Comparison of ENCODE assay signal across 8 mouse cellular contexts in the genomic region with DNA sequence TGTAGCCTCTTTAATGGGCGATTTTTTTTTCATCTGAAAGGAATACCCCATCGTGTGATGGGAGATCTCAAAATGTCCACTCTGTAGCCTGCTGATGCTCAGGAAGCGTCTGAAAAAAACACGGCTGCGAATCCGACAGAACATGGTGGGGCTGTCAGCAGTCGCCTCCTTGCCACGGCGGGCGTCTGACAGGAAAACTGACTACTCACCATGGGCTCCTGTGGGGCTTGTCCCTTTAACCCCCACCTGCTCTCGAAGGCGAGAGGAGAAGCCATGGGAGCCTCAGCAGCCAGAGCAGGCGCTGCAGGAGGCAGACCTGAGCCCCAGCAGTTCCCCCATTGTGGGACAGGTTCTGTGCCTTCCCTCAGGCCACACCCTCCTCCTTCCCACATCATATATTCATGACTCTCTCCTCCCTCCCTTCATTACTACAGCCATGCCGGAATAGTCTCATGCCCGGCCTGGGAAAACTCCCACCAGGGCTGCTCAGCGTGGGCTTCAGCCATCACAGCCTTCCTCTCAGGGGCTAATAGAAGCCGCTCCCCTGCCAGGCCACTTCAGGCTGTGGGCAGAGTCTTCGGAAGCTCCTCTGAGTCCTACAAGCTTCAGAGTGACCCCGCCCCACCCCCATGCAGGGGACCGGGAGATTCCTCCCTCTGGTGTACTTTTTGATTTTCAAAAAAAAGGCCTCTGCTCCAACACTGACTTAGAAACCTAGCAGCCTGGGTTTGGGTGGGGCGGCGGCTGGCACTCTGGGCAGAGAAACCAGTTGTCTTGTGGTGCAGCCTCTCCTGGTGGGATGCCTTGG. TPM values are rescaled to one million over a fixed set of nuclear protein-coding genes. Genes with fewer than 3 reads are reported as not detected.
A peak's percentile ranks its signal among the peaks of the same experiment; 100 is the strongest.
DNase-seq lines count a peak whose midpoint lies in the region; ATAC-seq and TF ChIP-seq lines count a peak whose summit lies in the region.

No protein-coding gene starts in this region.

- peak; percentile 18 for DNase-seq in kidney, postnatal 0 days (ENCODE audit: low spot score)
- no peak for DNase-seq in kidney, postnatal 25 days
- peak; percentile 45 to 46 for DNase-seq in cerebellum, postnatal 36 days
- no peak for DNase-seq in yolk sac, embryonic 10.5 days (ENCODE audit: low spot score)
- no peak for DNase-seq in kidney, adult 18-20 months

- no peak overlapping the region for H3K9ac ChIP-seq in kidney, postnatal 0 days (ENCODE audit: low read depth, low read length)
- H3K9ac ChIP-seq in intestine, embryonic 16.5 days (ENCODE audit: low read depth, low read length) = no peak overlapping the region
- H3K9ac ChIP-seq in neural tube, embryonic 15.5 days (replicated peaks) = peak overlapping the region; percentile 72

- TF ChIP-seq CTCF in kidney, postnatal 0 days (IDR thresholded peaks at IDR 0.05; ENCODE audit: low read depth) = no peak

- no peaks in the 10 kb centered on the region for H3K36me3 ChIP-seq in kidney, postnatal 0 days (ENCODE audit: insufficient read depth, low read length)
- no peaks in the 10 kb centered on the region for H3K36me3 ChIP-seq in intestine, embryonic 16.5 days (ENCODE audit: control insufficient read depth, insufficient read depth, low read length)
- H3K36me3 ChIP-seq in neural tube, embryonic 15.5 days = 0 out of 2 replicates have a peak, but pooled peaks cover 3% of the 10 kb centered on the region

- peak overlapping the region; percentile 18; the same call in 1 of the 2 replicates for H3K4me3 ChIP-seq in kidney, postnatal 0 days (replicated peaks; ENCODE audit: low read depth, low read length)
- peak overlapping the region; percentile 23; the same call in 1 of the 2 replicates for H3K4me3 ChIP-seq in intestine, embryonic 16.5 days (ENCODE audit: low read length)
- H3K4me3 ChIP-seq in neural tube, embryonic 15.5 days (replicated peaks) = peak overlapping the region; percentile 69

- no peak for ATAC-seq in kidney, postnatal 0 days (replicated peaks; ENCODE audit: low FRiP score, low read depth)
- ATAC-seq in intestine, embryonic 16.5 days = 0 out of 2 replicates have a peak, but pooled peaks have one; percentile 17
- ATAC-seq in neural tube, embryonic 15.5 days (ENCODE audit: low FRiP score) = peak; percentile 25; the same call in 1 of the 2 replicates
- no peak for ATAC-seq in megakaryocyte, adult 5-6 weeks (ENCODE audit: poor library complexity, severe bottlenecking)

- no peaks in the 10 kb centered on the region for H3K4me1 ChIP-seq in kidney, postnatal 0 days (replicated peaks; ENCODE audit: insufficient read depth, low read length)
- H3K4me1 ChIP-seq in intestine, embryonic 16.5 days (ENCODE audit: control insufficient read depth, insufficient read depth, low read length) = peaks cover 6% of the 10 kb centered on the region; the same call in 1 of the 2 replicates
- H3K4me1 ChIP-seq in neural tube, embryonic 15.5 days = peaks cover 40% of the 10 kb centered on the region

- 37% methylated on average over 22 of the region's 22 CpGs for WGBS in kidney, postnatal 0 days
- 40% methylated on average over 22 of the region's 22 CpGs for WGBS in intestine, embryonic 16.5 days
- WGBS in neural tube, embryonic 15.5 days = 18% methylated on average over 22 of the region's 22 CpGs

- no peak overlapping the region for H3K27ac ChIP-seq in kidney, postnatal 0 days
- H3K27ac ChIP-seq in intestine, embryonic 16.5 days (ENCODE audit: low read length) = no peak overlapping the region
- H3K27ac ChIP-seq in neural tube, embryonic 15.5 days (replicated peaks) = peak overlapping the region; percentile 95

- H3K4me2 ChIP-seq in kidney, postnatal 0 days (ENCODE audit: low read length) = peak overlapping the region; percentile 41
- no peak overlapping the region; the same call in 1 of the 2 replicates for H3K4me2 ChIP-seq in intestine, embryonic 16.5 days (ENCODE audit: low read depth, low read length)
- H3K4me2 ChIP-seq in neural tube, embryonic 15.5 days = peak overlapping the region; percentile 81

- H3K27me3 ChIP-seq in kidney, postnatal 0 days (ENCODE audit: insufficient read depth, low read length) = no peaks in the 10 kb centered on the region
- no peaks in the 10 kb centered on the region for H3K27me3 ChIP-seq in intestine, embryonic 16.5 days (replicated peaks; ENCODE audit: control insufficient read depth, insufficient read depth, low read length)
- no peaks in the 10 kb centered on the region for H3K27me3 ChIP-seq in neural tube, embryonic 15.5 days (replicated peaks)

- H3K9me3 ChIP-seq in kidney, postnatal 0 days (replicated peaks; ENCODE audit: low read length) = no peaks in the 10 kb centered on the region
- no peaks in the 10 kb centered on the region for H3K9me3 ChIP-seq in intestine, embryonic 16.5 days (ENCODE audit: control insufficient read depth, low read length)
- no peaks in the 10 kb centered on the region for H3K9me3 ChIP-seq in neural tube, embryonic 15.5 days (replicated peaks)

RNA-seq across cellular contexts. Expression of a gene that starts 44.5 kb away (rescaled TPM):
- polyA plus RNA-seq in kidney, postnatal 0 days (2015; fragmentation: Nextera tagmentation; extraction: Ambion mirVana) = 625 and 668 TPM in 2 replicates
- polyA plus RNA-seq in intestine, embryonic 16.5 days (2015; fragmentation: Nextera tagmentation; extraction: Ambion mirVana) = 636 and 699 TPM in 2 replicates
- 1,021 and 1,056 TPM in 2 replicates for polyA plus RNA-seq in neural tube, embryonic 15.5 days (2015; fragmentation: Nextera tagmentation; extraction: Ambion mirVana)
- total RNA-seq in megakaryocyte, adult 5-6 weeks (2015) = 63.2 and 65.1 TPM in 2 replicates
- 29.2 and 32.2 TPM in 2 replicates for total RNA-seq in megakaryocyte, adult 5-6 weeks (2017)

Comparison
In these comparisons a context has a peak if more than half of its experiments do, and no peak if none do; other contexts are left out.
1. DNase-seq: peak in kidney, postnatal 0 days (single experiment) and cerebellum, postnatal 36 days (2 of 2); none in kidney, postnatal 25 days (0 of 2), yolk sac, embryonic 10.5 days (single experiment) and kidney, adult 18-20 months (single experiment).
2. ATAC-seq: peak in intestine, embryonic 16.5 days (single experiment) and neural tube, embryonic 15.5 days (single experiment); none in kidney, postnatal 0 days (single experiment) and megakaryocyte, adult 5-6 weeks (single experiment).
3. H3K4me3 ChIP-seq: peak in every context shown above with its lines; median percentile 69 in neural tube, embryonic 15.5 days; 23 in intestine, embryonic 16.5 days; 18 in kidney, postnatal 0 days.